Mouse (Mus musculus) testis, adult 2 months (tissue): ENCODE measurements around the gene Epor.

Experiments
- CTCF ChIP-seq: fragments of 200-500 bp; IDR thresholded peaks from 2 replicates; pipeline ENCODE4 v1.5.1; 2012; ENCODE audit warnings: low read depth, mild to moderate bottlenecking, inconsistent platforms, low read length, moderate library complexity; ENCODE audit not compliant: control insufficient read depth, insufficient read depth, insufficient replicate concordance
- POLR2A ChIP-seq: fragments of 200-500 bp; IDR thresholded peaks from 2 replicates; pipeline ENCODE4 v1.6.1; 2012; ENCODE audit warnings: low read depth, mild to moderate bottlenecking, inconsistent platforms, low read length, moderate library complexity; ENCODE audit not compliant: control insufficient read depth

GRCm38 (mm10) chr9:22002194-22003162 lies 39.2 kb upstream of the Epor start, which contains the start of the genes Ccdc151 and Prkcsh:
- TF ChIP-seq POLR2A (peak; percentile 81), CTCF (0 out of 2 replicates have a peak, but pooled peaks have one; percentile 4)
